Mouse (Mus musculus): ENCODE data around the gene Wasf3.

- TF ChIP-seq CTCF (IDR thresholded peaks at IDR 0.05; ENCODE audit: low read depth) (no peak), EP300 (optimal IDR thresholded peaks at IDR 0.05) (no peak)
Measured at GRCm38 (mm10) chr5:146431821-146432220, 47.0 kb downstream of the Wasf3 start.

All from stomach, postnatal 0 days (tissue).